Mouse (Mus musculus) forebrain, postnatal 0 days (tissue): ENCODE measurements at regions not wholly inside any gene's neighbourhood (a gene's known extent, or its start where the extent isn't known, plus 50 kb on each side); places are given as distances from the start of the nearest gene placed in this dataset.

Experiments used
- ATAC-seq: fragments of 200-750 bp; cut with Nextera tagmentation; 2 replicates; pipeline ENCODE4 v1.8.0; 2017; ENCODE audit warnings: mild to moderate bottlenecking, moderate library complexity
- DNase-seq: peaks from one replicate; pipeline ENCODE4 v3.0.0-alpha.2; 2015
- H3K27ac ChIP-seq: fragments of 300-500 bp; sonication (generic); 2 replicates; pipeline ENCODE4 v1.5.1; 2014; ENCODE audit warnings: low read depth, mild to moderate bottlenecking, antibody characterized with exemption, low read length, moderate library complexity, mixed read lengths
- H3K27me3 ChIP-seq: fragments of 300-500 bp; sonication (generic); 2 replicates; pipeline ENCODE4 v1.6.1; 2014; ENCODE audit warnings: mild to moderate bottlenecking, low read length, mixed read lengths; ENCODE audit not compliant: insufficient read depth
- H3K36me3 ChIP-seq: fragments of 300-500 bp; sonication (generic); 2 replicates; pipeline ENCODE4 v1.6.1; 2014; ENCODE audit warnings: mild to moderate bottlenecking, moderate library complexity; ENCODE audit not compliant: insufficient read depth
- H3K4me1 ChIP-seq: fragments of 300-500 bp; sonication (generic); 2 replicates; pipeline ENCODE4 v1.6.1; 2014; ENCODE audit warnings: antibody characterized with exemption; ENCODE audit not compliant: insufficient read depth
- H3K4me2 ChIP-seq: fragments of 300-500 bp; sonication (generic); 2 replicates; pipeline ENCODE4 v1.6.1; 2014; ENCODE audit warnings: low read depth, mild to moderate bottlenecking, moderate library complexity
- H3K4me3 ChIP-seq: fragments of 300-500 bp; sonication (generic); 2 replicates; pipeline ENCODE4 v1.5.1; 2014; ENCODE audit warnings: low read depth, low read length, mixed read lengths
- H3K9ac ChIP-seq: fragments of 300-500 bp; sonication (generic); 2 replicates; pipeline ENCODE4 v1.6.1; 2014; ENCODE audit warnings: mild to moderate bottlenecking
- H3K9me3 ChIP-seq: fragments of 300-500 bp; sonication (generic); 2 replicates; pipeline ENCODE4 v1.6.1; 2016; ENCODE audit warnings: low read length
- CTCF ChIP-seq: sonication (generic); IDR thresholded peaks from 2 replicates; pipeline ENCODE4 v1.5.1; 2016; ENCODE audit warnings: antibody characterized with exemption, control low read depth, low read depth
- WGBS: fragments of 180-500 bp; shearing (Covaris S2); extraction: QIAGEN DNeasy Blood & Tissue Kit; methylation state at CpG from one replicate; pipeline ENCODE4 v1.1.7; 2014; 5-methylcytosine and 5-hydroxymethylcytosine counted together

GRCm38 (mm10) chr17:79497629-79498028, 114.0 kb upstream of the Rmdn2 start:
- H3K4me1 ChIP-seq = no peaks in the 10 kb centered on the region
- 64% methylated on average over 4 of the region's 4 CpGs for WGBS
- no peak overlapping the region for H3K27ac ChIP-seq
- H3K9ac ChIP-seq = no peak overlapping the region
- H3K4me2 ChIP-seq = no peak overlapping the region
- TF ChIP-seq CTCF = no peak
- DNase-seq = no peak
- no peaks in the 10 kb centered on the region for H3K36me3 ChIP-seq
- H3K9me3 ChIP-seq = no peaks in the 10 kb centered on the region
- ATAC-seq = no peak
- H3K4me3 ChIP-seq = no peak overlapping the region
- no peaks in the 10 kb centered on the region for H3K27me3 ChIP-seq

- no peak for ATAC-seq
- TF ChIP-seq CTCF = no peak
Measured at GRCm38 (mm10) chr17:79498321-79498720, 113.3 kb upstream of the Rmdn2 start.

GRCm38 (mm10) chr17:79501031-79501474, 110.6 kb upstream of the Rmdn2 start:
- H3K9ac ChIP-seq = no peak overlapping the region
- 35% methylated on average over 1 of the region's 1 CpGs for WGBS
- DNase-seq (no peak), ATAC-seq (no peak)
- no peaks in the 10 kb centered on the region for H3K9me3 ChIP-seq
- H3K36me3 ChIP-seq = no peaks in the 10 kb centered on the region
- H3K27me3 ChIP-seq = no peaks in the 10 kb centered on the region
- TF ChIP-seq CTCF = no peak
- no peaks in the 10 kb centered on the region for H3K4me1 ChIP-seq
- H3K4me3 ChIP-seq = no peak overlapping the region
- no peak overlapping the region for H3K27ac ChIP-seq
- no peak overlapping the region for H3K4me2 ChIP-seq

More at GRCm38 (mm10) chr17:79498321-79498720, 113.3 kb upstream of the Rmdn2 start:
- DNase-seq = no peak
- 92% methylated on average over 9 of the region's 9 CpGs for WGBS
- Histone ChIP-seq H3K4me3 (no peak overlapping the region), H3K9me3 (no peaks in the 10 kb centered on the region), H3K27ac (no peak overlapping the region), H3K36me3 (no peaks in the 10 kb centered on the region), H3K27me3 (no peaks in the 10 kb centered on the region), H3K9ac (no peak overlapping the region), H3K4me2 (no peak overlapping the region), H3K4me1 (no peaks in the 10 kb centered on the region)

- no peak overlapping the region for H3K9ac ChIP-seq
- 94% methylated on average over 2 of the region's 2 CpGs for WGBS
- H3K27ac ChIP-seq = no peak overlapping the region
- H3K4me2 ChIP-seq = no peak overlapping the region
- no peak overlapping the region for H3K4me3 ChIP-seq
- DNase-seq (no peak), ATAC-seq (no peak)
- no peaks in the 10 kb centered on the region for H3K36me3 ChIP-seq
- no peaks in the 10 kb centered on the region for H3K4me1 ChIP-seq
- H3K9me3 ChIP-seq = no peaks in the 10 kb centered on the region
- H3K27me3 ChIP-seq = no peaks in the 10 kb centered on the region
- no peak for TF ChIP-seq CTCF
Measured at GRCm38 (mm10) chr17:79501926-79502325, 109.7 kb upstream of the Rmdn2 start.

- 93% methylated on average over 2 of the region's 2 CpGs for WGBS
- H3K9me3 ChIP-seq = no peaks in the 10 kb centered on the region
- no peak for TF ChIP-seq CTCF
- ATAC-seq (no peak), DNase-seq (no peak)
- no peak overlapping the region for H3K4me3 ChIP-seq
- no peaks in the 10 kb centered on the region for H3K4me1 ChIP-seq
- H3K9ac ChIP-seq = no peak overlapping the region
- H3K36me3 ChIP-seq = no peaks in the 10 kb centered on the region
- H3K4me2 ChIP-seq = no peak overlapping the region
- no peaks in the 10 kb centered on the region for H3K27me3 ChIP-seq
- H3K27ac ChIP-seq = no peak overlapping the region
Measured at GRCm38 (mm10) chr17:79503037-79503436, 108.6 kb upstream of the Rmdn2 start.

- no peaks in the 10 kb centered on the region for H3K9me3 ChIP-seq
- no peak for TF ChIP-seq CTCF
- H3K27me3 ChIP-seq = no peaks in the 10 kb centered on the region
- H3K4me3 ChIP-seq = no peak overlapping the region
- H3K27ac ChIP-seq = no peak overlapping the region
- no peak overlapping the region for H3K9ac ChIP-seq
- no peaks in the 10 kb centered on the region for H3K36me3 ChIP-seq
- no peak for ATAC-seq
- 85% methylated on average over 3 of the region's 3 CpGs for WGBS
- H3K4me1 ChIP-seq = no peaks in the 10 kb centered on the region
- DNase-seq = no peak
- no peak overlapping the region for H3K4me2 ChIP-seq
Measured at GRCm38 (mm10) chr17:79504209-79504608, 107.5 kb upstream of the Rmdn2 start.

- H3K36me3 ChIP-seq = no peaks in the 10 kb centered on the region
- H3K9me3 ChIP-seq = no peaks in the 10 kb centered on the region
- no peak overlapping the region for H3K9ac ChIP-seq
- no peak overlapping the region for H3K4me2 ChIP-seq
- no peak overlapping the region for H3K4me3 ChIP-seq
- DNase-seq (no peak), ATAC-seq (no peak)
- TF ChIP-seq CTCF = no peak
- no peak overlapping the region for H3K27ac ChIP-seq
- WGBS = 93% methylated on average over 1 of the region's 1 CpGs
- H3K27me3 ChIP-seq = no peaks in the 10 kb centered on the region
- H3K4me1 ChIP-seq = no peaks in the 10 kb centered on the region
Measured at GRCm38 (mm10) chr17:79505565-79505964, 106.1 kb upstream of the Rmdn2 start.

- H3K9me3 ChIP-seq = no peaks in the 10 kb centered on the region
- DNase-seq (peak; percentile 39), ATAC-seq (peak; percentile 43; the same call in 1 of the 2 replicates)
- H3K27me3 ChIP-seq = no peaks in the 10 kb centered on the region
- H3K4me2 ChIP-seq = no peak overlapping the region
- H3K4me3 ChIP-seq = no peak overlapping the region
- 52% methylated on average over 8 of the region's 8 CpGs for WGBS
- no peak overlapping the region for H3K9ac ChIP-seq
- no peaks in the 10 kb centered on the region for H3K4me1 ChIP-seq
- TF ChIP-seq CTCF = no peak
- H3K27ac ChIP-seq = no peak overlapping the region
- H3K36me3 ChIP-seq = no peaks in the 10 kb centered on the region
Measured at GRCm38 (mm10) chr17:79509281-79509680, 102.4 kb upstream of the Rmdn2 start.
